Mouse (Mus musculus) limb, embryonic 14.5 days (tissue): ENCODE data around the gene Slc30a5. TPM values are rescaled to one million over a fixed set of nuclear protein-coding genes. Genes with fewer than 3 reads are reported as not detected.

Experiments
- ATAC-seq: fragments of 200-750 bp; cut with Nextera tagmentation; 2 replicates; pipeline ENCODE4 v1.8.0; 2017; ENCODE audit warnings: low read depth, moderate number of reproducible peaks, moderate TSS enrichment; ENCODE audit not compliant: low FRiP score
- DNase-seq: peaks from one replicate; pipeline ENCODE4 v3.0.0-alpha.2; 2015; ENCODE audit warnings: low spot score
- H3K27ac ChIP-seq: fragments of 300-500 bp; sonication (generic); replicated peaks from 2 replicates; pipeline ENCODE4 v1.5.1; 2014; ENCODE audit warnings: low read depth, mild to moderate bottlenecking, low read length, moderate library complexity, mixed read lengths
- H3K27me3 ChIP-seq: fragments of 300-500 bp; sonication (generic); 2 replicates; pipeline ENCODE4 v1.6.1; 2014; ENCODE audit warnings: low read length, mixed read lengths; ENCODE audit not compliant: control insufficient read depth, insufficient read depth
- H3K36me3 ChIP-seq: fragments of 300-500 bp; sonication (generic); 2 replicates; pipeline ENCODE4 v1.6.1; 2014; ENCODE audit warnings: mild to moderate bottlenecking, low read length, moderate library complexity, mixed read lengths; ENCODE audit not compliant: control insufficient read depth, insufficient read depth
- H3K4me1 ChIP-seq: fragments of 300-500 bp; sonication (generic); 2 replicates; pipeline ENCODE4 v1.6.1; 2014; ENCODE audit warnings: antibody characterized with exemption, low read length, mixed read lengths; ENCODE audit not compliant: control insufficient read depth, insufficient read depth
- H3K4me2 ChIP-seq: fragments of 300-500 bp; sonication (generic); replicated peaks from 2 replicates; pipeline ENCODE4 v1.6.1; 2014; ENCODE audit warnings: low read depth, mild to moderate bottlenecking, low read length, moderate library complexity; ENCODE audit not compliant: severe bottlenecking
- H3K4me3 ChIP-seq: fragments of 300-500 bp; sonication (generic); replicated peaks from 2 replicates; pipeline ENCODE4 v1.5.1; 2014; ENCODE audit warnings: low read length
- H3K9ac ChIP-seq: fragments of 300-500 bp; sonication (generic); 2 replicates; pipeline ENCODE4 v1.6.1; 2014; ENCODE audit warnings: mild to moderate bottlenecking, low read depth, low read length, moderate library complexity; ENCODE audit not compliant: severe bottlenecking
- H3K9me3 ChIP-seq: fragments of 300-500 bp; sonication (generic); 2 replicates; pipeline ENCODE4 v1.6.1; 2016; ENCODE audit warnings: low read length; ENCODE audit not compliant: control insufficient read depth
- POLR2A ChIP-seq: fragments of 200-500 bp; IDR thresholded peaks from 2 replicates; pipeline ENCODE4 v1.8.0; 2012; ENCODE audit warnings: inconsistent platforms, mild to moderate bottlenecking, moderate library complexity, borderline replicate concordance; ENCODE audit not compliant: insufficient read depth, insufficient read length; ENCODE audit errors: extremely low read depth
- WGBS: fragments of 180-500 bp; shearing (Covaris S2); extraction: QIAGEN DNeasy Blood & Tissue Kit; methylation state at CpG from one replicate; pipeline ENCODE4 v1.1.7; 2014; 5-methylcytosine and 5-hydroxymethylcytosine counted together
- polyA plus RNA-seq, 2 experiments: library from polyadenylated mRNA; depleted of rRNA in 1 of 2; stranded (reverse) in 1 of 2; unstranded in 1 of 2; fragments of >200 nt; fragmentation: Nextera tagmentation in 1 of 2; extraction: Ambion mirVana in 1 of 2; gene quantifications; 2 replicates each; pipeline versions ENCODE4 v1.2.1 to v1.2.3; 2012 to 2014

Slc30a5 gene
- polyA plus RNA-seq (2012; rRNA removed) (69.0 and 69.2 TPM in 2 replicates), polyA plus RNA-seq (2014; fragmentation: Nextera tagmentation; extraction: Ambion mirVana) (70.9 and 73.5 TPM in 2 replicates)

GRCm38 (mm10) chr13:100832741-100833639 lies at the start of gene Slc30a5:
Gene Slc30a5, minus strand, starts transcription at chr13:100833427.
- TF ChIP-seq POLR2A, result 0 out of 2 replicates have a peak, but pooled peaks have one; percentile 65
- peak; percentile 99 for DNase-seq

GRCm38 (mm10) chr13:100881944-100882343 lies 48.7 kb upstream of the Slc30a5 start:
- DNase-seq (no peak), ATAC-seq (no peak)
- no peaks in the 10 kb centered on the region for H3K9me3 ChIP-seq
- H3K27ac ChIP-seq, result no peak overlapping the region
- H3K4me2 ChIP-seq, result no peak overlapping the region
- no peak for TF ChIP-seq POLR2A
- no peaks in the 10 kb centered on the region for H3K36me3 ChIP-seq
- 74% methylated on average over 2 of the region's 2 CpGs for WGBS
- no peaks in the 10 kb centered on the region for H3K4me1 ChIP-seq
- no peak overlapping the region for H3K4me3 ChIP-seq
- H3K27me3 ChIP-seq, result no peaks in the 10 kb centered on the region
- H3K9ac ChIP-seq, result no peak overlapping the region

More at GRCm38 (mm10) chr13:100832741-100833639, at the start of gene Slc30a5:
- H3K4me1 ChIP-seq, result peaks cover 19% of the 10 kb centered on the region
- peaks cover 7% of the 10 kb centered on the region; the same call in 1 of the 2 replicates for H3K36me3 ChIP-seq
- peak within 1 kb of the TSS; percentile 92 for H3K27ac ChIP-seq
- WGBS, result under 1% methylated on average over 60 of the region's 94 CpGs
- H3K4me2 ChIP-seq, result peak within 1 kb of the TSS; percentile 58
- no peaks in the 10 kb centered on the region for H3K9me3 ChIP-seq
- no peaks in the 10 kb centered on the region for H3K27me3 ChIP-seq
- ATAC-seq, result peak; percentile 97
- peak within 1 kb of the TSS; percentile 96 for H3K9ac ChIP-seq
- peak within 1 kb of the TSS; percentile 96 for H3K4me3 ChIP-seq

- TF ChIP-seq POLR2A, result no peak
- no peak overlapping the region for H3K4me2 ChIP-seq
- H3K9me3 ChIP-seq, result no peaks in the 10 kb centered on the region
- no peak for ATAC-seq
- H3K4me1 ChIP-seq, result no peaks in the 10 kb centered on the region
- no peaks in the 10 kb centered on the region for H3K27me3 ChIP-seq
- H3K27ac ChIP-seq, result no peak overlapping the region
- H3K9ac ChIP-seq, result no peak overlapping the region
- no peak overlapping the region for H3K4me3 ChIP-seq
- H3K36me3 ChIP-seq, result no peaks in the 10 kb centered on the region
- DNase-seq, result no peak
- WGBS, result 79% methylated on average over 3 of the region's 3 CpGs
Measured at GRCm38 (mm10) chr13:100879806-100880205, 46.6 kb upstream of the Slc30a5 start.

GRCm38 (mm10) chr13:100879326-100879725 lies 46.1 kb upstream of the Slc30a5 start:
- Histone ChIP-seq H3K9me3 (no peaks in the 10 kb centered on the region), H3K27ac (no peak overlapping the region), H3K4me3 (no peak overlapping the region), H3K36me3 (no peaks in the 10 kb centered on the region), H3K9ac (no peak overlapping the region), H3K4me2 (no peak overlapping the region), H3K27me3 (no peaks in the 10 kb centered on the region), H3K4me1 (no peaks in the 10 kb centered on the region)
- DNase-seq, result no peak
- 51% methylated on average over 3 of the region's 3 CpGs for WGBS
- TF ChIP-seq POLR2A, result no peak
- ATAC-seq, result no peak

- 90% methylated on average over 3 of the region's 3 CpGs for WGBS
- TF ChIP-seq POLR2A, result no peak
- no peak overlapping the region for H3K9ac ChIP-seq
- DNase-seq (no peak), ATAC-seq (no peak)
- H3K27me3 ChIP-seq, result no peaks in the 10 kb centered on the region
- H3K36me3 ChIP-seq, result no peaks in the 10 kb centered on the region
- no peak overlapping the region for H3K4me3 ChIP-seq
- H3K27ac ChIP-seq, result no peak overlapping the region
- no peak overlapping the region for H3K4me2 ChIP-seq
- no peaks in the 10 kb centered on the region for H3K9me3 ChIP-seq
- no peaks in the 10 kb centered on the region for H3K4me1 ChIP-seq
Measured at GRCm38 (mm10) chr13:100878264-100878663, 45.0 kb upstream of the Slc30a5 start.
